Mouse (Mus musculus): Measurements from ENCODE around the gene Vmn1r5.
"Not testable (repeated sequence)": the region's sequence is repeated elsewhere in the genome, so short reads cannot be mapped to it uniquely, and the experiment has no call there.

Vmn1r5 gene

GRCm38 (mm10) chr6:56969973-56970372, at the start of gene Vmn1r5:
Gene Vmn1r5, plus strand, starts transcription at chr6:56970273.
- DNase-seq (ENCODE audit: low spot score in 2 of 2), result no peak

GRCm38 (mm10) chr6:56923331-56923725, 46.7 kb upstream of the Vmn1r5 start:
- DNase-seq (ENCODE audit: low spot score in 2 of 2), result peak in 1 of 2 experiments; percentile 57

- DNase-seq (ENCODE audit: low spot score in 2 of 2), result peak; percentile 95 to 98
These were observed 46.1 kb upstream of the Vmn1r5 start, which contains the start of the genes Nt5c3 and Vmn1r4 for GRCm38 (mm10) chr6:56923726-56924707. Gene Nt5c3, minus strand, starts transcription at chr6:56923932. Gene Vmn1r4, plus strand, starts transcription at chr6:56924015.

GRCm38 (mm10) chr6:56931648-56932415, 38.2 kb upstream of the Vmn1r5 start:
- DNase-seq (ENCODE audit: low spot score in 2 of 2), result no peak

- DNase-seq (ENCODE audit: low spot score in 2 of 2), result no peak
These were observed 37.6 kb upstream of the Vmn1r5 start for GRCm38 (mm10) chr6:56932464-56932863.

GRCm38 (mm10) chr6:56934366-56934765, 35.7 kb upstream of the Vmn1r5 start:
- DNase-seq (ENCODE audit: low spot score in 2 of 2), result no peak

GRCm38 (mm10) chr6:56956436-56956835, 13.6 kb upstream of the Vmn1r5 start:
- DNase-seq (ENCODE audit: low spot score in 2 of 2), result no peak

GRCm38 (mm10) chr6:56996943-56997342, 26.9 kb downstream of the Vmn1r5 start, which contains the start of gene Vmn1r6:
Gene Vmn1r6, plus strand, starts transcription at chr6:56997243.
- DNase-seq (ENCODE audit: low spot score in 2 of 2), result no peak

GRCm38 (mm10) chr6:57025224-57025623, 55.2 kb downstream of the Vmn1r5 start, which contains the start of gene Vmn1r7:
Gene Vmn1r7, minus strand, starts transcription at chr6:57025324.
- not testable (repeated sequence) for DNase-seq (ENCODE audit: low spot score in 2 of 2)

- DNase-seq (ENCODE audit: low spot score in 2 of 2), result no peak
These were observed 61.9 kb downstream of the Vmn1r5 start, which contains the start of gene Vmn1r8 for GRCm38 (mm10) chr6:57031984-57032383. Gene Vmn1r8, plus strand, starts transcription at chr6:57032284.

GRCm38 (mm10) chr6:57034674-57035073, 64.6 kb downstream of the Vmn1r5 start:
- no peak for DNase-seq (ENCODE audit: low spot score in 2 of 2)
